Mouse (Mus musculus) Patski (cell line): ENCODE measurements at regions not wholly inside any gene's neighbourhood (a gene's known extent, or its start where the extent isn't known, plus 50 kb on each side); places are given as distances from the start of the nearest gene placed in this dataset.

Experiments used
- ATAC-seq: fragments of 100-300 bp; one replicate; pipeline ENCODE4 v1.8.0; 2021
- CTCF ChIA-PET: fragments of 350-600 bp; sonication (Branson Sonifier 250); formaldehyde crosslinking; loops from one replicate; lab custom pipeline; 2022; ENCODE audit warnings: inconsistent platforms; lab: Charles Lee
- POLR2A ChIA-PET: fragments of 350-600 bp; sonication (Branson Sonifier 250); formaldehyde crosslinking; loops from one replicate; lab custom pipeline; 2022; ENCODE audit warnings: antibody characterized with exemption, inconsistent platforms; lab: Charles Lee
- DNase-seq: peaks from one replicate; pipeline ENCODE4 v3.0.0-alpha.2; 2011; ENCODE audit warnings: low read depth, low spot score
- H3K27me3 ChIP-seq: fragments of 371-371 bp; one replicate; pipeline ENCODE4 v1.5.1; 2021
- CTCF ChIP-seq: fragments of 100-300 bp; IDR thresholded peaks from one replicate; pipeline ENCODE4 v1.5.1; 2021
- in situ Hi-C: fragments of 300-500 bp; cut with MboI; formaldehyde crosslinking; loops from 3 replicates; pipeline ENCODE4 v1.11.1; 2018; ENCODE audit warnings: low pct_unique_long_range_greater_than_20kb, mixed read lengths

DNA sequence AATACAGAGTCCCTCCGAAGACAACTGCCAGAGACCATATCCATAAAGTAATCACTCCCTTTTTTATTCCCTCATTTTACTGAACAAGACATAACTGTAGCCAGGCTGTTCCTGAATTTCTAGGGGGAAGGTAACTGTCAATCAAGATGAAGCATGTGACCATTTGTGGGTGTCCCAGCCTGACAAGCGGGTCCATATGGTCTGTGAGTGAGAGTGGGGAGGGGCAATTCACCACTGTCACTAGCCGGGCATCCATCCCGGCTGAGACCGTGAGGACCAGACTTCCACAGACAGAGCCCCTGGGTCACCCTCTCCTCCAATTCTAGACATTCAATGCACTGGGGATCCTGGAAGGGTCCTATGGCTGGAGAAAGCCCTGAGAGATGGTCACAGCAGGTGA, 54.6 kb downstream of the Gm11733 start:
- TF ChIP-seq CTCF = no peak
- H3K27me3 ChIP-seq = no peaks in the 10 kb centered on the region
- ChIA-PET POLR2A (no interaction called here), CTCF (no interaction called here)
- no peak for ATAC-seq
- no peak for DNase-seq
- in situ Hi-C loops = no loop called here

DNA sequence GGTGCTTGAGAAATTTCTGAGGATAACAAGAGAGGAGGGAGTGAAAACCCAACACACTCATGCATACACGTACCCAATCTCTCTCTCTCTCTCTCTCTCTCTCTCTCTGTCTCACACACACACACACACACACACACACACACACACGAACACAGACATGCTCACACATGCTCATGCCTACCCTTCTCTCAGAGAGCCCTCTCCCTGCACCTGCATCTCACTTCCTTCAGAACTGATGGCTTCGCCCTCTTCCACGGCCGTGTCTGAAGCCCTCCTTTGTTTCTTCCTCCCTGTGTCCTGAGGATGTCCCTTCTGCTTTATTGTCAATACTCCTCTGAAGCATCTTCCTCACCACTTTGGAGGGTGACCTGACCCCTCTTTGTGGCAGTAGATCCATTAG, 56.4 kb downstream of the Gm11733 start:
- TF ChIP-seq CTCF = no peak
- DNase-seq (no peak), ATAC-seq (no peak)
- no peaks in the 10 kb centered on the region for H3K27me3 ChIP-seq
- POLR2A ChIA-PET = no interaction called here
- in situ Hi-C loops = no loop called here
- CTCF ChIA-PET = no interaction called here

DNA sequence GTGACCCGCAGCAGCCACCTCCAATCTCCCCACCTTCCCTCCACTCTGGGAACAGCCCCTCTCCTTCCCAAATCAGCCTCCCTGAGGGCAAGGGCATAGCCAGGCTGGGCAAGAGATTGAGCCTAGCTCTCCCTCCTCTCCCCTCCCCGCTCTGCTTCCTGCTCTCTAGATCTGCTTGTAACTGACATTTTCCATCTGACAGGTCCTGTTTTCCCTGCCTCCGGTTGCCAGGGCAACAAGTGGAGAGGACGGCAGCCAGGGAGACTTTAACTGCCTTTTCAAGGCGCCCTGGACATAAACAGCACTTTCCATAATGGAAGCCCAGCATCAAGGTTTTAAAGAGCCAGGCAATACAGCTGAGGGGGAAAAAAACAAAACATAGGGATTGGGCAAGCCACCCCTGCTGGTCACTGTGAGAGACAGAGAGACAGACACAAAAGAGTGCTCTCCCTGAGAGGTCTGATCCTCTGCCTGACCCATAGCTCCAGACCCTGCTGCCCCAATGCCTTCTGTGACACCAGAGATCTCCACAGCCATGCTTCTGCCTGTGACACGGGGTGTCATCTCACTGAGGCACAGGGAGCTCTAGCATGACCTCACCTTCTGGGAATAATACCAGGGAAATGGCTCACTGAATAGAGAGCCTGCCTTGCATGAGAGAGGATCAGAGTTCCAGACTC, 57.2 kb downstream of the Gm11733 start:
- peaks cover under 1% of the 10 kb centered on the region for H3K27me3 ChIP-seq
- POLR2A ChIA-PET = no interaction called here
- TF ChIP-seq CTCF = no peak
- CTCF ChIA-PET = no interaction called here
- DNase-seq = no peak
- ATAC-seq = no peak
- in situ Hi-C loops = no loop called here

DNA sequence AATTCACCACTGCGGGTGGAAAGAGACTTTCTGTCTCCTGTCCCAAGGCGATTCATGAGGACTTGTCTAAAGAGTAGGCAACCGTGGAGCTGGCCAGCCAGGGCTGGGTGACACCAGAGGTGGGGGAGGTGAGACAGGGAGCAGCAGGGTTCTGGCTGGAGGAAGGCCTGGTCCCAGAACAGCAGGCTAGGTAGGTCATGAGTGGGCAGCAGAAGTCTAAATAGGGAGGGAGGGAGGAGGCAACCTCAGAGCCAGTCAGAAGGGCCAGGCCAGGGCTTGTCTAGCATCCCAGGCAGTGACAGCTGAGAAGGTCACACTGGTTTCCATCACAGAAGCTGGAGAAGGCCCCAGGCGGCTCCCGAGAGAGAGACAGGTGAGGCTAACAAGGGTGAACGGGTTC, 59.0 kb downstream of the Gm11733 start:
- ChIA-PET POLR2A (interaction anchor here (0.5 kb wide), 1 partner anchor 69 kb away, joined by 3 read pairs; no protein-coding TSS in a partner anchor), CTCF (no interaction called here)
- H3K27me3 ChIP-seq = peaks cover 7% of the 10 kb centered on the region
- DNase-seq (no peak), ATAC-seq (no peak)
- TF ChIP-seq CTCF = no peak
- in situ Hi-C loops = no loop called here

DNA sequence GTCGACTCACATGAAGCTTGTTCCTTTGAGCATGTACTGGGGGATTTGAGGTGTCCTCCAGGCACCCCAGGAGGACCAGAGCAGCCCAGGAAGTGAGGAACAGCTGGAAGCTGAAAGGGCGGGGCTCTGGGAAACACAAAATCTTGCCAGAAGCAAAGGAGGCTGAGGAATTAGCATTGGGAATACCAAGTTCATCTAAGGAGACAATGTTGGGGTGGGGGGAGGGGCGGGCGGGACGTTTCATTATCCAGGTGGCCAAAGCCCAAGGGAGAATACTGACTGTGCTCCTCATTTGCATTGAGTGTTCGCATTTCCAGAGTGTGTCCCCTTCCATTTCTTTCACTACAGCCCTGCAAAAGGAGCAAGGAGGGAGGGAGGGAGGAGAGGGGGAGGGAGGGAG, 60.3 kb downstream of the Gm11733 start:
- DNase-seq (no peak), ATAC-seq (no peak)
- CTCF ChIA-PET = interaction anchor here (0.9 kb wide), 1 partner anchor 10 kb away, joined by 3 read pairs; no protein-coding TSS in a partner anchor
- peaks cover 7% of the 10 kb centered on the region for H3K27me3 ChIP-seq
- no peak for TF ChIP-seq CTCF
- in situ Hi-C loops = no loop called here
- POLR2A ChIA-PET = no interaction called here

DNA sequence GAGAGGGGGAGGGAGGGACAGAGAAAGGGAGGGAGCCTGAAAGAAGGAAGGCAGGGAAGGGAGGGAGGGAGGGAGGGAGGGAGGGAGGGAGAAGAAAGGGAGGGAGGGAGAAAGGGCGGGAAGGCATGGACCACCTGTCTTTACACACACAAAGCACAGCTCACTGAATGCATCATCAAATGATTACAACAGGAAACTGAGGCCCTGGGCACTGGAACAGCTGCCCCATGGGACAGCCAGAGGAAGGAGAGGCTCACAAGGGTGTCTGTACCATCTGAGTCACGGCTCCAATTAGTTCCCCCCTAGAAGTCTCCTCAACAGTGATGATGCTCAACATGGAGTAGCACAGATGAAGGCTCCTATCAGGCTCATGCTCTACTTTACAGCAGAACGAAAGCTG, 60.8 kb downstream of the Gm11733 start:
- CTCF ChIA-PET = no interaction called here

DNA sequence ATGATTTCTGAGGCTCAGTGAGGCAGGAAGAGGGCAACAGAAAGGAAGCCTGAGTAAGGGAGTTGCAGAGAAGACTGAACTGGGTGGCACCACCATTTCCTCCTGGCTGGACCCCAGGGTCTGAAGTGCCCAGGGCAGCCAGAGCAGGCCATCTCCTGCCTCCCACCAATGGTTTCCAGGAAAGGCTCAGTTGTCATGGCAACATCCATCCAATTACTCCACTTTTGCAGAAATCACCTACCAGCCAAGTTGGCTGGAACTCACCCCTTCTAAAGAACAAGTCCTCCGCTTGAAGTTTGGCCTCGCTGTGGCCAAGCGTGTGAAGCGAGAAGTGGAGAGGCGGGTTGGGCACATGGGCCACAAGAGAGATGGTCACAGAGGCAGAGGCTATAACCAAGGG, 67.8 kb downstream of the Gm11733 start:
- ChIA-PET POLR2A (no interaction called here), CTCF (no interaction called here)
- H3K27me3 ChIP-seq = peaks cover under 1% of the 10 kb centered on the region
- ATAC-seq (no peak), DNase-seq (no peak)
- no peak for TF ChIP-seq CTCF
- in situ Hi-C loops = no loop called here

More for the DNA sequence above, 60.8 kb downstream of the Gm11733 start:
- ATAC-seq = no peak
- in situ Hi-C loops = no loop called here
- POLR2A ChIA-PET = no interaction called here
- no peak for TF ChIP-seq CTCF
- H3K27me3 ChIP-seq = peaks cover 7% of the 10 kb centered on the region
- DNase-seq = no peak

DNA sequence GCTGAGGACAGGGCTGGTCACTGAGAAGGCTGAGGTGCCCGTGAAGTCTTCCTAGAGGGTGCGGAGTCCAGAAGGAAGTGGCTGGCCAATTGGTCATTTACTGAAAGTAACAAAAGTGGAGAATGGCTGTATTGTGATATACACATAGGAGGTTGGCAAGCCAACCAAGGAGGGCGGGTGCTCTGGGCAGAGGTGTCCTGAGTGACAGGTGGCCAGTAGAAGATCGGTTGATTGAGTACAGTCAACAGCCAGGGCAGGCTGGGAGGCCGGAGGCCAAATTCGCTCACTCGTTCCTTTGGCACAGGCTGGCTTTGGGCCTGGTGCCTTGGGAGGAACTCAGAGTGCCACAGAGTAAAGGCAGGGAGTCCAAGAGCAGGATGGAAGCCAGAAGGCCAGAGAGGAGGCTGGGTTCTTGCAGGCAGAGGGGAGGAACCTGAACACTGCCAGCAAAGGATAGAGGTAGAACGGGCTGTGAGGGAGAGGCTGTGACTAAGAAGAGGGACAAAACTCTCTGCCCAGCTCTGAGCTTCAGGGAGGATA, 68.3 kb downstream of the Gm11733 start:
- TF ChIP-seq CTCF = no peak
- no peak for DNase-seq
- ATAC-seq = no peak
- ChIA-PET CTCF (no interaction called here), POLR2A (no interaction called here)
- H3K27me3 ChIP-seq = no peaks in the 10 kb centered on the region
- in situ Hi-C loops = no loop called here

DNA sequence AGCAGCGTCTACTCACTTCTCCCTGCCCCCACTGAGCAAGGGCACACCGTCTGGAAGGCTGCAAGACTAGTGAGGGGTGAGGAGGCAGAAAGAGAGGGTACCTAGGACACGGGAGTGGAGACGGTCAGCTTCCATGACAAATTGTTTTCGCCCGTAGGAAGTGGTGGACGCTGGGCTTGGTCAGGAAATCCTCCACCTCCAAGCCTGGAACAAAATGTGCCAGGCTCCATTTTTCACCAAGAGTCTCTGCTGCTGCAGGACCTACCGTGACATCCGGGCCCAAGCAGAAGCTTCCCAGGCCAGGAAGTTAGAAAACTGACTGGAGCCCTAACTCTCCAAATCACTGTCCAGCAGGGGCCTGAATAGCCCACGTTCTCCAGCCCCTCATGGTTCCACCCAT, 69.9 kb downstream of the Gm11733 start:
- POLR2A ChIA-PET = no interaction called here
- H3K27me3 ChIP-seq = no peaks in the 10 kb centered on the region
- in situ Hi-C loops = no loop called here
- CTCF ChIA-PET = interaction anchor here (1.1 kb wide), 1 partner anchor 10 kb away, joined by 3 read pairs; no protein-coding TSS in a partner anchor
- TF ChIP-seq CTCF = no peak
- ATAC-seq (no peak), DNase-seq (no peak)

DNA sequence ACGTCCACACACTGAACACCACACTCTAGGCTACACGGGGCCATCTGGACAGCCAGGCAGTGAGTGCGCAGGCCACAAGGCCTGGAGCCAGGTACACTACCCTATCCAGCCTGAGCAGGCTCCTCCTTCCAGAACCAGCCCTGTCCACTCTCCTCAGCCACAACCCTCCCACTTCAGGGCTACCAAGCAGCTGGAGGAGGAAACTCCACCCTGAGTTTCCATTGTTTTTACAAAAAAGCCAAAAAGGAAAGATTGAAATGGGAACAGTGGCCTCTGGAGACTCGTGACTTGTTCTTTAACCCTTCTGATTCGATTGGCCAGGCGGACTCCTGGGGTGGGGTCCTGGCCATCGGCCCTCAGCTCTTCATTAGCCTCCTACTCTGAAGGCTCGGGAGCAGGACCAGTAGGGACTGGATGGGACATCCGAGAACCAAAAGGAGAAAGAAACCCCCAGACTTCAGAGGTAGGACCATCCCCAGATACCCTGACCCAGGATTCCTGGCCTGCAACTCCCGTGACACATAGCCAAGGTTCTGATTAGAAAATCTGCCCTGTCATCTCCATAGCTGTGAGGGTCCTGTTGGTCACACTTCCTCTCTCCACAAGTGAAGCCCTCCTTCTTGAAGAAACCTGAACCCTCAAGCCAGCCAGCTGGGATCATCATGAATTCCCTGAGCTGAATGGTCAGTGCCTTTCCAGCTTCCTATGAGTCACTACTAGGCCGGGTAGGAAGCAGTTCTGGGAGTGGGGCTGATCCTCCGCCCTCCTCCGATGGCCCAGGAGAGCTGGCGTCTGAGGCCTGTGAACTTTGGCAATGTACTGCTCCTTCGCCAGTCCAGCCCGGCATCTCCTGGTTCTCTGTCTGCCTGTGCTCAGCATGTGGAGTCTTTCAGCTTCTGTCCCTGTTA, 73.6 kb downstream of the Gm11733 start:
- CTCF ChIA-PET = no interaction called here
- no peak for TF ChIP-seq CTCF
- DNase-seq (no peak), ATAC-seq (no peak)
- no peaks in the 10 kb centered on the region for H3K27me3 ChIP-seq
- in situ Hi-C loops = no loop called here
- POLR2A ChIA-PET = no interaction called here

DNA sequence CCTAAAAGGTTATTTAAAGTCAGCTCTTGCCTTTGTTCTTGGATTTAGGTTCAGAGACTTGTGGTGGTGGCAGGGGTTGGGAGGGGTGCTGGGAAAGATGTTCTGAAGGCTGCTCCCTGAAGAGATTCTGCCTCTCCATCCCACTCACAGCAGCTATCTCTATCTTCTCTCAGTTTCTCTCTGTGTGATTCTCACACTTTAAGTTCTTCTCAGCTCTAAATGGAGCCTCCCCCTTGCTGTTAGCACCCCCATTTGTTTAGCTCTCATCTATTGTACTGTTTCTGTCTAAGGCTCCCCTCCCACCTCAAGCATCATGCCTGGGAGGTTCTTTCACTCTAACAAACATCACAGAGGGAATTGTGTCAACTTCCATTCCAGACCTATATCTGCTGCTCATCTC, 75.7 kb downstream of the Gm11733 start:
- TF ChIP-seq CTCF = no peak
- no peak for ATAC-seq
- in situ Hi-C loops = no loop called here
- no peak for DNase-seq
- H3K27me3 ChIP-seq = no peaks in the 10 kb centered on the region
- ChIA-PET POLR2A (no interaction called here), CTCF (no interaction called here)
